Mouse (Mus musculus) layer of hippocampus, postnatal 10 days (tissue): Measurements from ENCODE around the gene Zfp507. TPM values are rescaled to one million over a fixed set of nuclear protein-coding genes. Genes with fewer than 3 reads are reported as not detected.

Experiments
- DNase-seq, 2 experiments: peaks; one replicate each; pipeline ENCODE4 v3.0.0; 2021; ENCODE audit warnings: low spot score in 2 of 2
- total RNA-seq, 2 experiments: library from RNA; stranded (reverse); gene quantifications; 2 replicates each; pipeline ENCODE4 v1.2.3; 2021

The Zfp507 gene
- total RNA-seq, 2 experiments from 2014 or later: 32.2 to 33.1 TPM

- DNase-seq: peak; percentile 67
Measured at GRCm38 (mm10) chr7:35740489-35741230, 62.1 kb downstream of the Zfp507 start.

- no peak for DNase-seq
Measured at GRCm38 (mm10) chr7:35738871-35739270, 63.9 kb downstream of the Zfp507 start.

- DNase-seq: peak; percentile 69 to 72
Measured at GRCm38 (mm10) chr7:35733313-35734050, 69.3 kb downstream of the Zfp507 start.

- DNase-seq: no peak
Measured at GRCm38 (mm10) chr7:35732585-35733059, 70.2 kb downstream of the Zfp507 start.

GRCm38 (mm10) chr7:35729621-35730031, 73.2 kb downstream of the Zfp507 start:
- no peak for DNase-seq

- no peak for DNase-seq
Measured at GRCm38 (mm10) chr7:35728376-35728775, 74.4 kb downstream of the Zfp507 start.

GRCm38 (mm10) chr7:35723035-35723434, 79.8 kb downstream of the Zfp507 start:
- DNase-seq: no peak

Other genes starting within 250 kb of the Zfp507 start
- 10 to 100 TPM; 63.4 to 77.1 TPM for gene Nudt19, start 246.7 kb downstream of the Zfp507 start, total RNA-seq
- under 1 TPM; 0.62 to 0.87 TPM for gene Rgs9bp, start 217.4 kb downstream of the Zfp507 start, total RNA-seq
- gene Ankrd27, start 216.8 kb downstream of the Zfp507 start, total RNA-seq: 10 to 100 TPM; 40.1 to 46.4 TPM
- 10 to 100 TPM; 96.9 to 98.5 TPM for gene Pdcd5, start 155.5 kb downstream of the Zfp507 start, total RNA-seq
- gene Dpy19l3, start 48.5 kb downstream of the Zfp507 start, total RNA-seq: 10 to 100 TPM; 83.6 to 84.5 TPM